Mouse (Mus musculus) midbrain, embryonic 14.5 days (tissue): ENCODE measurements around the gene Donson. TPM values are rescaled to one million over a fixed set of nuclear protein-coding genes. Genes with fewer than 3 reads are reported as not detected.

Experiments used
- ATAC-seq: fragments of 200-750 bp; cut with Nextera tagmentation; 2 replicates; pipeline ENCODE4 v1.8.0; 2017; ENCODE audit warnings: moderate number of reproducible peaks, moderate library complexity; ENCODE audit not compliant: low FRiP score, low TSS enrichment
- DNase-seq: peaks from one replicate; pipeline ENCODE4 v3.0.0-alpha.2; 2015
- H3K27ac ChIP-seq: fragments of 300-500 bp; sonication (generic); replicated peaks from 2 replicates; pipeline ENCODE4 v1.5.1; 2014; ENCODE audit warnings: mild to moderate bottlenecking, low read depth, low read length, moderate library complexity
- H3K27me3 ChIP-seq: fragments of 300-500 bp; sonication (generic); 2 replicates; pipeline ENCODE4 v1.6.1; 2014; ENCODE audit warnings: low read length, control low read depth, mixed read lengths; ENCODE audit not compliant: control insufficient read depth, insufficient read depth
- H3K36me3 ChIP-seq: fragments of 300-500 bp; sonication (generic); 2 replicates; pipeline ENCODE4 v1.6.1; 2014; ENCODE audit warnings: low read length, control low read depth; ENCODE audit not compliant: control insufficient read depth, insufficient read depth
- H3K4me1 ChIP-seq: fragments of 300-500 bp; sonication (generic); 2 replicates; pipeline ENCODE4 v1.6.1; 2014; ENCODE audit warnings: mild to moderate bottlenecking, antibody characterized with exemption, low read length, control low read depth; ENCODE audit not compliant: control insufficient read depth, insufficient read depth
- H3K4me2 ChIP-seq: fragments of 300-500 bp; sonication (generic); 2 replicates; pipeline ENCODE4 v1.6.1; 2014; ENCODE audit warnings: mild to moderate bottlenecking, low read length, moderate library complexity
- H3K4me3 ChIP-seq: fragments of 300-500 bp; sonication (generic); replicated peaks from 2 replicates; pipeline ENCODE4 v1.5.1; 2014; ENCODE audit warnings: low read depth, low read length
- H3K9ac ChIP-seq: fragments of 300-500 bp; sonication (generic); replicated peaks from 2 replicates; pipeline ENCODE4 v1.6.1; 2014; ENCODE audit warnings: mild to moderate bottlenecking, low read length, moderate library complexity
- H3K9me3 ChIP-seq: fragments of 300-500 bp; sonication (generic); 2 replicates; pipeline ENCODE4 v1.6.1; 2016; ENCODE audit warnings: low read length, control low read depth, mixed read lengths; ENCODE audit not compliant: control insufficient read depth
- WGBS: fragments of 180-500 bp; shearing (Covaris S2); extraction: QIAGEN DNeasy Blood & Tissue Kit; methylation state at CpG from one replicate; pipeline ENCODE4 v1.1.7; 2014; 5-methylcytosine and 5-hydroxymethylcytosine counted together
- polyA plus RNA-seq: library from polyadenylated mRNA; unstranded; fragments of >200 nt; fragmentation: Nextera tagmentation; extraction: Ambion mirVana; gene quantifications from 2 replicates; pipeline ENCODE4 v1.2.1, GENCODE M21; 2014

Gene Donson
- polyA plus RNA-seq, 1 experiment from 2014 or later, result 24.7 TPM

DNA sequence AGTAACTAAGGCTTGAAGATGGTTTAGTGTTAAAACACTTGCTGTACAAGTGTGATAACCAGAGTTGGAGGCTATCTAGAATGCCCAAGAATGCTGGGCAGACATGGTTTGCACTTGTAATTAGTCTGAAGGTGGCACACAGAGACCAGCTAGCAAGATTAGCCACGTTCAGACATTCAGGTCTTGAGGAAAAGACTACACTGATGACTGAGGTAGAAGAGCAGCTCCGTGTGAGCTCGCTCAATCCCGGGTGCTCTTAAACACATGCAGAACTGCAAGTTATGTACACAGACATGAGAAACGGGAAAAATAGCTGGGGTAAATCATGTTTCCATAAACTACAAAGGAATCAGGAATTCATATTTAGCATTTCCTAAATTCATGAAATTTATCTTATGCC, 7.9 kb downstream of the Donson start:
- DNase-seq (no peak), ATAC-seq (no peak)
- WGBS, result 78% methylated on average over 5 of the region's 5 CpGs
- Histone ChIP-seq H3K4me3 (no peak overlapping the region), H3K9me3 (no peaks in the 10 kb centered on the region), H3K4me1 (no peaks in the 10 kb centered on the region), H3K36me3 (peaks cover 93% of the 10 kb centered on the region), H3K9ac (no peak overlapping the region), H3K27me3 (no peaks in the 10 kb centered on the region), H3K27ac (no peak overlapping the region), H3K4me2 (no peak overlapping the region)

GRCm38 (mm10) chr16:91678147-91678911, 10.2 kb downstream of the Donson start:
- no peak overlapping the region for H3K27ac ChIP-seq
- H3K4me1 ChIP-seq, result no peaks in the 10 kb centered on the region
- no peak for DNase-seq
- no peak overlapping the region for H3K9ac ChIP-seq
- peaks cover 92% of the 10 kb centered on the region for H3K36me3 ChIP-seq
- H3K27me3 ChIP-seq, result no peaks in the 10 kb centered on the region
- WGBS, result 94% methylated on average over 5 of the region's 5 CpGs
- H3K9me3 ChIP-seq, result no peaks in the 10 kb centered on the region
- H3K4me3 ChIP-seq, result no peak overlapping the region
- H3K4me2 ChIP-seq, result no peak overlapping the region
- ATAC-seq, result no peak

GRCm38 (mm10) chr16:91674500-91674899, 14.1 kb downstream of the Donson start:
- DNase-seq, result no peak
- no peaks in the 10 kb centered on the region for H3K9me3 ChIP-seq
- H3K4me1 ChIP-seq, result no peaks in the 10 kb centered on the region
- no peaks in the 10 kb centered on the region for H3K27me3 ChIP-seq
- no peak overlapping the region for H3K4me3 ChIP-seq
- H3K9ac ChIP-seq, result no peak overlapping the region
- 89% methylated on average over 4 of the region's 4 CpGs for WGBS
- H3K27ac ChIP-seq, result no peak overlapping the region
- no peak overlapping the region for H3K4me2 ChIP-seq
- no peak for ATAC-seq
- peaks cover 93% of the 10 kb centered on the region for H3K36me3 ChIP-seq

- Histone ChIP-seq H3K9ac (no peak overlapping the region), H3K4me3 (no peak overlapping the region), H3K4me1 (no peaks in the 10 kb centered on the region), H3K36me3 (peaks cover 78% of the 10 kb centered on the region), H3K9me3 (no peaks in the 10 kb centered on the region), H3K4me2 (no peak overlapping the region), H3K27ac (no peak overlapping the region), H3K27me3 (no peaks in the 10 kb centered on the region)
- 95% methylated on average over 3 of the region's 3 CpGs for WGBS
- no peak for DNase-seq
- no peak for ATAC-seq
Measured at GRCm38 (mm10) chr16:91663795-91664194, 24.8 kb downstream of the Donson start.

GRCm38 (mm10) chr16:91662336-91662735, 26.2 kb downstream of the Donson start:
- no peak overlapping the region for H3K27ac ChIP-seq
- no peaks in the 10 kb centered on the region for H3K4me1 ChIP-seq
- WGBS, result 96% methylated on average over 16 of the region's 16 CpGs
- no peak for DNase-seq
- H3K4me3 ChIP-seq, result no peak overlapping the region
- H3K27me3 ChIP-seq, result no peaks in the 10 kb centered on the region
- H3K4me2 ChIP-seq, result no peak overlapping the region
- no peak for ATAC-seq
- peaks cover 82% of the 10 kb centered on the region for H3K36me3 ChIP-seq
- no peak overlapping the region for H3K9ac ChIP-seq
- no peaks in the 10 kb centered on the region for H3K9me3 ChIP-seq

GRCm38 (mm10) chr16:91661397-91661796, 27.2 kb downstream of the Donson start:
- Histone ChIP-seq H3K4me3 (no peak overlapping the region), H3K36me3 (peaks cover 83% of the 10 kb centered on the region), H3K27me3 (no peaks in the 10 kb centered on the region), H3K27ac (no peak overlapping the region), H3K9me3 (no peaks in the 10 kb centered on the region), H3K4me1 (no peaks in the 10 kb centered on the region), H3K9ac (no peak overlapping the region), H3K4me2 (no peak overlapping the region)
- DNase-seq (no peak), ATAC-seq (no peak)
- 34% methylated on average over 1 of the region's 1 CpGs for WGBS

DNA sequence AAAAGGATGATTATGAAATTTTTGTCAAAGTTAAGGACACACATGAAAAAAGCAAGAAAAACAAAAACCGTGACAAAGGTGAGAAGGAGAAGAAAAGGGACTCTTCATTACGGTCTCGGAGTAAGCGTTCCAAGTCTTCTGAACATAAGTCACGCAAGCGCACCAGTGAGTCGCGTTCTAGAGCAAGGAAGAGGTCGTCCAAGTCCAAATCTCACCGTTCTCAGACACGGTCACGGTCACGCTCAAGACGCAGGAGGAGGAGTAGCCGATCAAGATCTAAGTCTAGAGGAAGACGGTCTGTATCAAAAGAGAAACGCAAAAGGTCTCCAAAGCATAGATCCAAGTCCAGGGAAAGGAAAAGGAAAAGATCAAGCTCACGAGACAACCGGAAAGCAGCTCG, 28.8 kb downstream of the Donson start:
- H3K9me3 ChIP-seq, result no peaks in the 10 kb centered on the region
- peaks cover 83% of the 10 kb centered on the region for H3K36me3 ChIP-seq
- ATAC-seq (no peak), DNase-seq (no peak)
- no peak overlapping the region for H3K9ac ChIP-seq
- WGBS, result 97% methylated on average over 20 of the region's 20 CpGs
- no peak overlapping the region for H3K27ac ChIP-seq
- no peaks in the 10 kb centered on the region for H3K27me3 ChIP-seq
- no peak overlapping the region for H3K4me3 ChIP-seq
- H3K4me2 ChIP-seq, result no peak overlapping the region
- H3K4me1 ChIP-seq, result no peaks in the 10 kb centered on the region

GRCm38 (mm10) chr16:91658471-91658870, 30.1 kb downstream of the Donson start:
- WGBS, result 96% methylated on average over 5 of the region's 5 CpGs
- H3K4me3 ChIP-seq, result no peak overlapping the region
- no peaks in the 10 kb centered on the region for H3K27me3 ChIP-seq
- H3K9ac ChIP-seq, result no peak overlapping the region
- H3K36me3 ChIP-seq, result peaks cover 84% of the 10 kb centered on the region
- no peaks in the 10 kb centered on the region for H3K9me3 ChIP-seq
- DNase-seq (no peak), ATAC-seq (no peak)
- no peak overlapping the region for H3K27ac ChIP-seq
- H3K4me1 ChIP-seq, result no peaks in the 10 kb centered on the region
- H3K4me2 ChIP-seq, result no peak overlapping the region

GRCm38 (mm10) chr16:91657285-91657684, 31.3 kb downstream of the Donson start:
- no peaks in the 10 kb centered on the region for H3K4me1 ChIP-seq
- ATAC-seq (peak; percentile 27; the same call in 1 of the 2 replicates), DNase-seq (no peak)
- H3K9ac ChIP-seq, result no peak overlapping the region
- no peaks in the 10 kb centered on the region for H3K9me3 ChIP-seq
- H3K27me3 ChIP-seq, result no peaks in the 10 kb centered on the region
- H3K27ac ChIP-seq, result no peak overlapping the region
- no peak overlapping the region for H3K4me2 ChIP-seq
- H3K36me3 ChIP-seq, result peaks cover 81% of the 10 kb centered on the region
- WGBS, result 99% methylated on average over 17 of the region's 17 CpGs
- no peak overlapping the region for H3K4me3 ChIP-seq
